Mouse (Mus musculus) MEL (cell line): ENCODE results near the gene Aaed1. TPM values are rescaled to one million over a fixed set of nuclear protein-coding genes. Genes with fewer than 3 reads are reported as not detected.

Experiments used
- DNase-seq: peaks from one replicate; pipeline ENCODE4 v3.0.0; 2011; ENCODE audit warnings: low read depth, low spot score
- H3K27ac ChIP-seq: 2 replicates; pipeline ENCODE4 v1.5.1; 2012; ENCODE audit warnings: low read depth, mild to moderate bottlenecking, control low read depth, low read length, moderate library complexity; ENCODE audit not compliant: control insufficient read depth
- H3K27me3 ChIP-seq, 2 experiments: fragments of 150-350 bp in 1 of 2; sonication (generic) in 1 of 2; 2 replicates each; pipeline ENCODE4 v1.6.1; 2012; ENCODE audit warnings: low read length in 2 of 2, mild to moderate bottlenecking in 2 of 2, improper control_type of control experiment in 1 of 2, moderate library complexity in 1 of 2; ENCODE audit not compliant: insufficient read depth in 2 of 2, control insufficient read depth in 1 of 2
- H3K36me3 ChIP-seq, 2 experiments: 2 replicates each; pipeline ENCODE4 v1.6.1; 2012 to 2014; ENCODE audit warnings: low read length in 2 of 2, improper control_type of control experiment in 1 of 2, inconsistent platforms in 1 of 2, mild to moderate bottlenecking in 1 of 2; ENCODE audit not compliant: insufficient read depth in 2 of 2, control insufficient read depth in 1 of 2
- H3K4me1 ChIP-seq, 2 experiments: fragments of 150-350 bp in 1 of 2; sonication (generic) in 1 of 2; 2 replicates each; pipeline ENCODE4 v1.6.1; 2012; ENCODE audit warnings: low read length in 2 of 2, improper control_type of control experiment in 1 of 2, mild to moderate bottlenecking in 1 of 2; ENCODE audit not compliant: insufficient read depth in 2 of 2, control insufficient read depth in 1 of 2
- H3K4me3 ChIP-seq, 2 experiments: fragments of 150-350 bp in 1 of 2; sonication (generic) in 1 of 2; 2 replicates each; pipeline ENCODE4 v1.5.1; 2012; ENCODE audit warnings: low read depth in 2 of 2, low read length in 2 of 2, mild to moderate bottlenecking in 2 of 2, moderate library complexity in 2 of 2, control low read depth in 1 of 2, improper control_type of control experiment in 1 of 2; ENCODE audit not compliant: control insufficient read depth in 1 of 2, insufficient read depth in 1 of 2
- H3K79me2 ChIP-seq: 2 replicates; pipeline ENCODE4 v1.6.1; 2012; ENCODE audit warnings: mild to moderate bottlenecking, low read length, moderate library complexity; ENCODE audit not compliant: control insufficient read depth, poor library complexity, insufficient read depth
- H3K9ac ChIP-seq: 2 replicates; pipeline ENCODE4 v1.6.1; 2012; ENCODE audit warnings: low read depth, mild to moderate bottlenecking, control low read depth, low read length, moderate library complexity; ENCODE audit not compliant: control insufficient read depth, poor library complexity, severe bottlenecking
- H3K9me3 ChIP-seq: fragments of 150-350 bp; sonication (generic); replicated peaks from 2 replicates; pipeline ENCODE4 v1.6.1; 2012; ENCODE audit warnings: mild to moderate bottlenecking, low read length, improper control_type of control experiment, moderate library complexity; ENCODE audit not compliant: insufficient read depth
- BHLHE40 ChIP-seq: IDR thresholded peaks from 2 replicates; pipeline ENCODE4 v1.6.1; 2012; ENCODE audit warnings: low read depth, mild to moderate bottlenecking, inconsistent platforms, low read length, improper control_type of control experiment, borderline replicate concordance
- CHD1 ChIP-seq: IDR thresholded peaks from 2 replicates; pipeline ENCODE4 v1.6.1; 2012; ENCODE audit warnings: low read depth, mild to moderate bottlenecking, inconsistent platforms, low read length, improper control_type of control experiment
- CHD2 ChIP-seq: IDR thresholded peaks from 2 replicates; pipeline ENCODE4 v1.6.1; 2011; ENCODE audit warnings: low read length, improper control_type of control experiment
- E2F4 ChIP-seq: IDR thresholded peaks from 2 replicates; pipeline ENCODE4 v1.6.1; 2011; ENCODE audit warnings: low read depth, low read length, improper control_type of control experiment, borderline replicate concordance
- EP300 ChIP-seq, 2 experiments: IDR thresholded peaks; 2 replicates each; pipeline ENCODE4 v1.6.1; 2011; ENCODE audit warnings: improper control_type of control experiment in 2 of 2, low read length in 2 of 2, low read depth in 1 of 2, mild to moderate bottlenecking in 1 of 2
- ETS1 ChIP-seq: IDR thresholded peaks from 2 replicates; pipeline ENCODE4 v1.6.1; 2012; ENCODE audit warnings: low read depth, mild to moderate bottlenecking, inconsistent platforms, low read length, improper control_type of control experiment, moderate library complexity
- GABPA ChIP-seq: IDR thresholded peaks from 2 replicates; pipeline ENCODE4 v1.6.1; 2012; ENCODE audit warnings: low read depth, mild to moderate bottlenecking, inconsistent platforms, low read length, improper control_type of control experiment, moderate library complexity
- HCFC1 ChIP-seq: IDR thresholded peaks from 2 replicates; pipeline ENCODE4 v1.6.1; 2012; ENCODE audit warnings: low read depth, mild to moderate bottlenecking, inconsistent platforms, low read length, improper control_type of control experiment, moderate library complexity
- JUND ChIP-seq: IDR thresholded peaks from 2 replicates; pipeline ENCODE4 v1.6.1; 2011; ENCODE audit warnings: low read depth, mild to moderate bottlenecking, improper control_type of control experiment, low read length
- MAFK ChIP-seq: IDR thresholded peaks from 2 replicates; pipeline ENCODE4 v1.6.1; 2011; ENCODE audit warnings: low read depth, mild to moderate bottlenecking, low read length, improper control_type of control experiment, borderline replicate concordance
- MEF2A ChIP-seq: IDR thresholded peaks from 2 replicates; pipeline ENCODE4 v1.6.1; 2014; ENCODE audit warnings: low read depth, mild to moderate bottlenecking, inconsistent platforms, low read length, improper control_type of control experiment; ENCODE audit not compliant: poor library complexity, insufficient replicate concordance, severe bottlenecking; ENCODE audit errors: extremely low read depth
- MXI1 ChIP-seq: IDR thresholded peaks from 2 replicates; pipeline ENCODE4 v1.6.1; 2011; ENCODE audit warnings: mild to moderate bottlenecking, low read depth, low read length, improper control_type of control experiment
- MYB ChIP-seq: IDR thresholded peaks from 2 replicates; pipeline ENCODE4 v1.6.1; 2011; ENCODE audit warnings: mild to moderate bottlenecking, low read depth, low read length, improper control_type of control experiment
- NELFE ChIP-seq: IDR thresholded peaks from 2 replicates; pipeline ENCODE4 v1.6.1; 2011; ENCODE audit warnings: low read depth, low read length, improper control_type of control experiment
- NRF1 ChIP-seq: IDR thresholded peaks from 2 replicates; pipeline ENCODE4 v1.6.1; 2014; ENCODE audit warnings: low read depth, mild to moderate bottlenecking, inconsistent platforms, low read length, improper control_type of control experiment, moderate library complexity; ENCODE audit not compliant: poor library complexity, insufficient read depth, severe bottlenecking
- POLR2AphosphoS2 ChIP-seq: IDR thresholded peaks from 2 replicates; pipeline ENCODE4 v1.6.1; 2011; ENCODE audit warnings: low read length, improper control_type of control experiment
- POLR2AphosphoS5 ChIP-seq: IDR thresholded peaks from 2 replicates; pipeline ENCODE4 v1.6.1; 2012; ENCODE audit warnings: low read depth, borderline replicate concordance, mild to moderate bottlenecking, inconsistent platforms, low read length, moderate library complexity, mixed read lengths
- RAD21 ChIP-seq: IDR thresholded peaks from 2 replicates; pipeline ENCODE4 v1.6.1; 2011; ENCODE audit warnings: mild to moderate bottlenecking, low read depth, low read length, improper control_type of control experiment
- RCOR1 ChIP-seq: IDR thresholded peaks from 2 replicates; pipeline ENCODE4 v1.6.1; 2012; ENCODE audit warnings: low read depth, mild to moderate bottlenecking, inconsistent platforms, low read length, improper control_type of control experiment
- TAL1 ChIP-seq: IDR thresholded peaks from 2 replicates; pipeline ENCODE4 v1.6.1; 2012; ENCODE audit warnings: mild to moderate bottlenecking, inconsistent platforms, low read length, moderate library complexity, mixed read lengths
- TBP ChIP-seq: IDR thresholded peaks from 2 replicates; pipeline ENCODE4 v1.8.0; 2011; ENCODE audit warnings: low read depth, low read length, improper control_type of control experiment
- USF1 ChIP-seq: IDR thresholded peaks from 2 replicates; pipeline ENCODE4 v1.6.1; 2014; ENCODE audit warnings: low read depth, mild to moderate bottlenecking, inconsistent platforms, low read length, improper control_type of control experiment, moderate library complexity
- ZC3H11A ChIP-seq: IDR thresholded peaks from 2 replicates; pipeline ENCODE4 v1.6.1; 2012; ENCODE audit warnings: low read depth, mild to moderate bottlenecking, inconsistent platforms, low read length, improper control_type of control experiment
- ZKSCAN1 ChIP-seq: IDR thresholded peaks from 2 replicates; pipeline ENCODE4 v1.6.1; 2012; ENCODE audit warnings: low read depth, mild to moderate bottlenecking, inconsistent platforms, low read length, improper control_type of control experiment, moderate library complexity
- ZMIZ1 ChIP-seq: IDR thresholded peaks from 2 replicates; pipeline ENCODE4 v1.6.1; 2012; ENCODE audit warnings: low read depth, mild to moderate bottlenecking, inconsistent platforms, low read length, improper control_type of control experiment, moderate library complexity
- ZNF384 ChIP-seq: IDR thresholded peaks from 2 replicates; pipeline ENCODE4 v1.6.1; 2012; ENCODE audit warnings: low read depth, mild to moderate bottlenecking, inconsistent platforms, low read length, improper control_type of control experiment
- polyA plus RNA-seq, 2 experiments: library from polyadenylated mRNA; stranded (reverse) in 1 of 2; unstranded in 1 of 2; fragments of >175 nt in 1 of 2; fragments of >200 nt in 1 of 2; gene quantifications; 2 replicates each; pipeline versions ENCODE4 v1.2.1 to v1.2.4; 2012; ENCODE audit warnings: low replicate concordance in 2 of 2, low read depth in 1 of 2; ENCODE audit not compliant: insufficient read length in 2 of 2, insufficient read depth in 1 of 2, missing spikeins in 1 of 2
- total RNA-seq: library from RNA; depleted of rRNA; stranded (reverse); fragments of 300-350 nt; gene quantifications from 2 replicates; pipeline ENCODE4 v1.2.3, GENCODE M21; 2012

Aaed1 gene
- total and polyA plus RNA-seq, 3 experiments: 4.2 to 190 (median 13.5) TPM

GRCm38 (mm10) chr13:64246106-64246505, 66.4 kb downstream of the Aaed1 start:
- H3K9ac ChIP-seq: no peak overlapping the region
- no peaks in the 10 kb centered on the region for H3K9me3 ChIP-seq
- H3K79me2 ChIP-seq: peaks cover 12% of the 10 kb centered on the region
- TF ChIP-seq NELFE (no peak), ZC3H11A (no peak), ZNF384 (no peak), POLR2AphosphoS5 (no peak), MEF2A (no peak), TAL1 (no peak), TBP (no peak), USF1 (no peak), POLR2AphosphoS2 (no peak), JUND (no peak), NRF1 (no peak), GABPA (no peak), MXI1 (no peak), ZMIZ1 (no peak), MYB (no peak), MAFK (no peak)
- DNase-seq: no peak
- H3K36me3 ChIP-seq: peaks cover 0 to 8% of the 10 kb centered on the region in 2 experiments; a peak in 2 of 4 replicates
- no peak overlapping the region for H3K4me3 ChIP-seq
- peaks cover under 1 to 6% of the 10 kb centered on the region in 2 experiments for H3K4me1 ChIP-seq
- no peak overlapping the region for H3K27ac ChIP-seq
- H3K27me3 ChIP-seq: no peaks in the 10 kb centered on the region

- no peak overlapping the region for H3K4me3 ChIP-seq
- no peaks in the 10 kb centered on the region for H3K27me3 ChIP-seq
- no peak overlapping the region for H3K9ac ChIP-seq
- H3K4me1 ChIP-seq: peaks cover 0 to 4% of the 10 kb centered on the region in 2 experiments; a peak in 1 of 4 replicates
- no peak for DNase-seq
- TF ChIP-seq MEF2A: no peak
- TF ChIP-seq JUND: no peak
- TF ChIP-seq NELFE: no peak
- TF ChIP-seq POLR2AphosphoS5: no peak
- TF ChIP-seq E2F4: no peak
- TF ChIP-seq CHD1: no peak
- TF ChIP-seq RCOR1: no peak
- TF ChIP-seq MXI1: no peak
- no peak for TF ChIP-seq ETS1
- TF ChIP-seq EP300 (IDR thresholded peaks at IDR 0.05; ENCODE audit: low read depth in 1 of 2, low read length in 2 of 2): no peak
- TF ChIP-seq CHD2: no peak
- no peak for TF ChIP-seq MYB
- TF ChIP-seq BHLHE40: no peak
- no peak for TF ChIP-seq TAL1
- TF ChIP-seq RAD21: no peak
- TF ChIP-seq NRF1: no peak
- no peak for TF ChIP-seq ZKSCAN1
- no peak for TF ChIP-seq ZC3H11A
- TF ChIP-seq ZNF384: no peak
- no peak for TF ChIP-seq HCFC1
- peaks cover 7% of the 10 kb centered on the region for H3K79me2 ChIP-seq
- H3K9me3 ChIP-seq: no peaks in the 10 kb centered on the region
- H3K36me3 ChIP-seq: peaks cover 0 to 10% of the 10 kb centered on the region in 2 experiments; a peak in 3 of 4 replicates
- no peak overlapping the region for H3K27ac ChIP-seq
Observed at GRCm38 (mm10) chr13:64244685-64245261, 67.7 kb downstream of the Aaed1 start.
